Mouse (Mus musculus): ENCODE measurements around the gene Trmt10a.

DNA sequence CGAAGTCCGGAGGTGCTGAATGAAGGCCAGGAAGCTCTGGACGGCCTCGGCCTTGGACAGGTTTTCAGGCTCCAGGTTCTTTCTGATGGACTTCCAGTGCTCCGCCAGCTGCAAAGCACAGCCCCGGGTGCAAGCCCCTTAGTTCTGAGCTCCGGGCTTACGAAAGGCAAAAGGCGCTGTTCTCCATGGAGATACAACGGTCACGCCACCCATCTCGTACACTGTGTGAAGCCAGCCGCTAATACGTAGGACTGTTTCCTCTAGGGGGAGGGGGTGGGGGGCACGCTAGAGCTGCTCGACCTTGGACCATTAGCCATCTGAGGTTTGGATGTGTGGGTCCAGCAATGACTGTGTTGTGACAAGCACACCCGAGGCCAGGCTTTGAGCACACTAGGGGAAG is 29.1 kb upstream of the Trmt10a start:
- TF ChIP-seq CTCF (IDR thresholded peaks at IDR 0.05; ENCODE audit: borderline replicate concordance, control insufficient read depth, extremely low read depth, insufficient read depth, low read length, poor library complexity) = no peak
- TF ChIP-seq POLR2A (IDR thresholded peaks at IDR 0.05; ENCODE audit: control insufficient read depth, extremely low read depth, insufficient read depth, low read length, poor library complexity) = no peak

Data from thymus, adult 2 months (tissue).